Mouse (Mus musculus): Measurements from ENCODE around the gene Cblb.

Cblb gene

DNA sequence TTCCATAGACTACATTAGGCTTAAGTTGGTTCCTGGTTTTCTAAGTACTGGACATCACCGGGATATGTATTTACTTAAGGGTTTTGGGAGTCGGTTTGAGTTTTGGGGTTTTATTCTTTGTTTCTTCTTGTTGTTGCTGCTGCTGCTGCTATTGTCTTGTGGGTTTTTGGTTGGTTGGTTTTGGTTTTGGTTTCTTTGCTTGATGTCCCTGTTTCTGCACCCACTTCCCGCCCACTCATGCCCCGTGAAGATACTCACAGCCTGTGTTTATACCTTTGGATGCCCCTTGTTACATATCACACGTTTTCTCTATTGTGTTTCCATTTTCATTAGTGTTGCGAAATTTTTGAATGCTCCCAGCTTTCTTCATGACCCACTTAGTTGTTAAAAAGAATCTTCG, 169.1 kb downstream of the Cblb start:
- no peak for DNase-seq (ENCODE audit: low spot score)

DNA sequence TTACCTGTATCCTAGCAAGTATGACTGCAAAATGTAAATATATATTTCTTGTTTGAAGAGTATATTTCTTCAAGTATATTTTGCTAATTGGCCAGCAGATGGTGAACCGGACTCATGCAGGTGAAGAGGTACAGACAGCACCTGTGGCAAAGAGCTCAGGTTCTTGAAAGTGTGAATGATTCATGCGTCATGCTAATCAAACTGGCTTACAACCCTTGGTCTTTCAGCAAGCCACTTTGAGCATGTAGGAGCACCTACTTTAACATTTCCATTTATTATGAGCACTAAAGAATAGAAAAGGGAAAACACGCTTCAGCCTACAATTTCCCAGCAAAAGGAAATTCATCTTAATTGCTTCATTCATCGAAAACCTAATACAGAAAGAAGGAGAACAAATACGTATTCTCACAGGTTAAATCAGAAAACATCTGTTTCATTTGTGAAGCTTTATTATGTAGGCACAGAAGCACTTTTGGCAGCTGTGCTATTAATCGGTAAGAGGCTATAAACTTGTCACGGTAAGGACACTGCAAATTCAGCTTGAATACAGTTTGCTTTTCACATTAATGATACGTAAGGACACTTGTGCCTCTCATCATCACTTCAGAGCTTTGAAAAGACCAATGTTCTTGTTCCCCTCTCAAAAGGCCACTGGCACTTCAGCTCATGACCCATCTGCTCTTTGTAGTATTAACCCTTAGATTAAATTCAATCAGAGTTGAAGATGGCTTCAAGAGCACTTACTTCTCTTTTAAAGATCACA, 180.0 kb downstream of the Cblb start:
- DNase-seq (ENCODE audit: low spot score), result no peak

- DNase-seq (ENCODE audit: low spot score), result peak; percentile 33
Measured at GRCm38 (mm10) chr16:52219069-52219468, 188.0 kb downstream of the Cblb start.

GRCm38 (mm10) chr16:52222896-52223295, 191.9 kb downstream of the Cblb start:
- DNase-seq (ENCODE audit: low spot score), result no peak

DNA sequence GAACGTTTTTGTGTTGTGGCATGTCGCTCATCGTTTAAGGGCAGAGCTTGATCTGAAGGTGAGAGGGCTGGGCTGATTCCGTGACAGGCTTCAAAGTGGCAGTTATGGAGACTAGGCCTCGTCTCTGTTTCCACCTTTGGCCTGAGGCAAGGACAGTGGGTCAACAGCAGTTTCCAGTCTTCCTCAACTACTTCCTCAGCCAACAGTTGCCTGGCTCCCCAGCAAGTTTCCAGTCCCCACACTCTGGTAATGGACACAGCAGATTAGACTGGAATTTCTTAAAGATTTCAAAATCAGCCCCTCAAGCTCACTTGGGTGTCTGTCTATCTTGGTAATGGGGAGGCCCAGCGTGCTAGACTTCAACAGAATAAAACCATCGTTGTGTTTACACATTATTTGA, 198.4 kb downstream of the Cblb start:
- no peak for DNase-seq (ENCODE audit: low spot score)

GRCm38 (mm10) chr16:52229930-52230329, 198.9 kb downstream of the Cblb start:
- DNase-seq (ENCODE audit: low spot score), result no peak

GRCm38 (mm10) chr16:52242144-52242543, 211.1 kb downstream of the Cblb start:
- DNase-seq (ENCODE audit: low spot score), result no peak

- DNase-seq (ENCODE audit: low spot score), result no peak
Measured at GRCm38 (mm10) chr16:52243421-52243973, 212.5 kb downstream of the Cblb start.

- DNase-seq (ENCODE audit: low spot score), result no peak
Measured at GRCm38 (mm10) chr16:52250196-52250595, 219.2 kb downstream of the Cblb start.

DNA sequence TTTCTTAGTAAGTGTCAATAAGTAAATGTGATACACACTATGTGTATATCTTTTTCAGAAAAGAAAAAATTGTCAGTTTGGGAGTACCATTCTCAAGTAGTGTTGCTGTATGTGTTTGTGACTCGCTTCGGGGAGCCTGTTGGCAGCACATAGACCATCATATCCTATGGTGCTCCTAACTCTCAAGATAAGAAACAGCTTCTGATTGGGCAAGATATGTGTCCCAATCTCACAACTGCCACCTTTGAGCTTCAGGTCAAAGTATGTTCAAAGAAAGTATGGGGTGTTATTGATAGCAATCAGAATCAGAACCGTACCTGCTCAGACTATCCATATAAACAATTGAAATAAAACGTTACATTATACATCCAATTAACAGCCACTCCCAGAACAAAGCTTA, 219.9 kb downstream of the Cblb start:
- no peak for DNase-seq (ENCODE audit: low spot score)

Data from layer of hippocampus, adult 9-10 months (tissue).